ENCODE assay signal across 15 mouse cellular contexts in genomic region chr6:16283328-16284072, GRCm38 (mm10).
"Had no signal": no experiment of that assay in that cellular context is flagged by ENCODE, and none has a peak within 500 bp of the region (broad histone marks: within the 10 kb centered on the region; RNA-seq: fewer than 3 reads in every experiment).

No protein-coding gene starts in this region.

- H3K27me3 ChIP-seq: limb, embryonic 12.5 days; liver, embryonic 13.5 days; lung, embryonic 15.5 days; neural tube, embryonic 12.5 days; stomach, embryonic 15.5 days had no signal

- H3K9me3 ChIP-seq: limb, embryonic 12.5 days; lung, embryonic 15.5 days; midbrain, embryonic 10.5 days; neural tube, embryonic 12.5 days; stomach, embryonic 15.5 days had no signal

- H3K36me3 ChIP-seq: limb, embryonic 12.5 days; liver, embryonic 13.5 days; lung, embryonic 15.5 days; midbrain, embryonic 10.5 days; neural tube, embryonic 12.5 days; stomach, embryonic 15.5 days had no signal

- H3K4me3 ChIP-seq: limb, embryonic 12.5 days; liver, embryonic 13.5 days; lung, embryonic 15.5 days; midbrain, embryonic 10.5 days; myocyte; neural tube, embryonic 12.5 days; stomach, embryonic 15.5 days had no signal

- H3K4me2 ChIP-seq: limb, embryonic 12.5 days; liver, embryonic 13.5 days; lung, embryonic 15.5 days; neural tube, embryonic 12.5 days; stomach, embryonic 15.5 days had no signal

- H3K27ac ChIP-seq: kidney, postnatal 0 days; limb, embryonic 12.5 days; liver, embryonic 13.5 days; lung, embryonic 15.5 days; midbrain, embryonic 10.5 days; neural tube, embryonic 12.5 days; stomach, embryonic 15.5 days had no signal

- H3K9ac ChIP-seq: limb, embryonic 12.5 days; liver, embryonic 13.5 days; liver, postnatal 0 days; lung, embryonic 15.5 days; neural tube, embryonic 12.5 days; stomach, embryonic 15.5 days had no signal

- ATAC-seq: liver, postnatal 0 days had no signal

- DNase-seq: kidney, adult 9 months; kidney, postnatal 36 days; liver; liver, embryonic 13.5 days; liver, postnatal 0 days; lung, postnatal 36 days; midbrain, embryonic 14.5 days; thymus, postnatal 36 days had no signal

- H3K4me1 ChIP-seq: limb, embryonic 12.5 days; liver, embryonic 13.5 days; lung, embryonic 15.5 days; neural tube, embryonic 12.5 days; stomach, embryonic 15.5 days had no signal
